Mouse (Mus musculus) left cerebral cortex, adult 8-10 months (tissue): ENCODE data around the gene Pde6h. TPM values are rescaled to one million over a fixed set of nuclear protein-coding genes. Genes with fewer than 3 reads are reported as not detected.

ENCODE experiments used
- DNase-seq, 2 experiments: peaks; one replicate each; pipeline ENCODE4 v3.0.0; 2022; ENCODE audit warnings: low spot score in 2 of 2
- total RNA-seq, 4 experiments: library from RNA; stranded (reverse); gene quantifications; 2 replicates each; pipeline ENCODE4 v1.2.4; 2022

The Pde6h gene
- total RNA-seq, 4 experiments from 2014 or later, result 0.44 to 3.0 (median 1.1) TPM

DNA sequence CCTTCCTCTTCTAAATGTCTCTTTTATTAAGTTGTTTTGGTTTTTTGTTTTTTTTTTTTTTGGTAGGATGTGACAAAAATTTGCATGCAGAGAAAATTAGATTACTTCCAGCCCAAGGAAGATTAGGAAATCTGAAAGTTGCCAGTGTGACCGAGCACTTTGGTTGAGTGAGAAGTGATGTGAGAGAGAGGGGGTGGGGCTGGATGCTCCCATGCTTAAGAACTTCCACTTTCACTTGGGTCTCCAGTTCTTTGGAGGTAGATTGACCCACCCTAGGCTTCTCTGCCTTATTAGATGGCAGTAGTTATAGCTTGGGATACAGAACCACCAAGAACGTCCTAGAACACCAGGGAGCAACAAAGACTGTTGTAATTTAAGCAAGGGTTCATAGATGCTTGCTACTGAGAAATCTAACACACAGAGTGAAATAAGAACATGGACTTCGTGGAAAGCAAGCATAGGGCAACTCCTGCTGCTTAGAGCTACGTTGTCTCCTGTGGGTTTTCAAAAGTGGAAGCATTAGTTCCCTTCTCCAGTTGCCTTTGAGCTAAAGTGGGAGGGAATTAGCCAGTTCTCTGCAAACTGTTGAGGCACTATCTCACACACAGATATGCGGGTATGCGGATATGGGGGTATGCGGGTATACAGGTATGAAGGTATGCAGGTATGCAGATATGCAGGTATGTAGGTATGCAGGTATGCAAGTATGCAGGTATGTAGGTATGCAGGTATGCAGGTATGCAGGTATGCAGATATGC, 93.8 kb downstream of the Pde6h start:
- DNase-seq, result no peak

Other genes with a start within 250 kb of the Pde6h start
- under 1 TPM; 0.21 to 0.52 (median 0.37) TPM for gene Gucy2c, start 142.1 kb upstream of the Pde6h start, total RNA-seq
- gene Hist4h4, start 119.4 kb upstream of the Pde6h start, total RNA-seq, result 10 to 100 TPM in 3 of 4 experiments, 1 to 10 TPM in 1; 9.0 to 13.2 (median 12.5) TPM
- 10 to 100 TPM; 35.3 to 52.5 (median 39.1) TPM for gene H2afj, start 115.6 kb upstream of the Pde6h start, total RNA-seq
- 1 to 10 TPM; 2.1 to 5.4 (median 3.7) TPM for gene BC049715, start 96.2 kb upstream of the Pde6h start, total RNA-seq
- 100 to 1,000 TPM; 110 to 121 (median 116) TPM for gene Wbp11, start 95.6 kb upstream of the Pde6h start, total RNA-seq
- gene Smco3, start 88.4 kb upstream of the Pde6h start, total RNA-seq, result 1 to 10 TPM; 5.2 to 8.0 (median 7.4) TPM
- gene Art4, start 66.1 kb upstream of the Pde6h start, total RNA-seq, result not detected
- gene Mgp, start 48.0 kb upstream of the Pde6h start, total RNA-seq, result 10 to 100 TPM; 34.0 to 50.1 (median 47.6) TPM
- not detected for gene Erp27, start 1.7 kb upstream of the Pde6h start, total RNA-seq
- gene Arhgdib, start 18.1 kb downstream of the Pde6h start, total RNA-seq, result 10 to 100 TPM; 16.0 to 24.1 (median 19.6) TPM
- 10 to 100 TPM; 13.6 to 17.9 (median 15.1) TPM for gene Rerg, start 246.7 kb downstream of the Pde6h start, total RNA-seq